In the genomic region with DNA sequence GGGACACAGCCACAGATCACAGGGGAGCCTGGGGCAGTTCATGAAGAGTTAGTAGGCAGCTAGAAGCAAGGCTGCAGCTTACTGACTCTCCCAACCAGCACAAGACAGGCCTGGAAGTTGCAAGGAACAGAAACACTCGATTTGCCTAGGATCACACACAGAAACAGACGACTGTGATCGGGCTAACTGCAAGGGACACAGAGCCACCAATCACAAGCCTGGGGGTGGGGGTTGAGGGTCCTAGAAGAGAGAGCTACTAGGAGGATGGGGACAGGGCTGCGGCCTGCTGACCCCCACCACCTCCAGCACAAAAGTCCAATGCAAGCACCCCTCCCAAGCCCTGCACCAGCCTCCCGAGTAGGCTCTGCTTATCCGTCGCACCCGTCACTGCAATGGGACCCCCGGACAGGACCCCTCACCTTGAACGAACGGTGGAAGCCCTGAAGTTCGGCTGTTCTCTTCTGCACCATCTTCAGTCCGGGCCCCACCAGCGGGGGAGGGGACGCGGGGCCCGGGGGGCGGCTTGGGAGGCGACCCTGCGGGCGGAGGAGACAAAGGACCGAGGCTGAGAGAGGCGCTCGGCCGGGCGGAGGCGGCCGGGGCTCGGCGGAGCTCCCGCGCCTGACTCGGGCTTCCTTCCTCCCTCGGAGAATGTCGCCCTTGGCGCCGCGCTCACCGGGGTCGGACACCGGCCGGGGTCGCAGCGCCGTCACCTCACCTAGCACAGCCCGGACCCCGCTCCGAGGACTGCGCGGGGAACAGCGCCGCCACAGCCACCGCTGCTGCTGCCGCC, we compare ENCODE assay signal across 8 mouse cellular contexts. TPM values are rescaled to one million over a fixed set of nuclear protein-coding genes. Genes with fewer than 3 reads are reported as not detected.
DNase-seq lines count a peak whose midpoint lies in the region; ATAC-seq and TF ChIP-seq lines count a peak whose summit lies in the region.

No protein-coding gene starts in this region.

- no peaks in the 10 kb centered on the region for H3K27me3 ChIP-seq in heart, embryonic 13.5 days (replicated peaks)
- H3K27me3 ChIP-seq in G1E (ENCODE audit: insufficient read depth, low read length): no peaks in the 10 kb centered on the region
- H3K27me3 ChIP-seq in midbrain, postnatal 0 days (ENCODE audit: insufficient read depth, low read length): no peaks in the 10 kb centered on the region

- TF ChIP-seq CTCF in G1E (IDR thresholded peaks at IDR 0.05; ENCODE audit: low read depth, low read length): no peak
- TF ChIP-seq CTCF in embryonic fibroblast, embryonic 13.5 days (IDR thresholded peaks at IDR 0.05; ENCODE audit: borderline replicate concordance, insufficient read depth, low read length): no peak
- TF ChIP-seq CTCF in midbrain, postnatal 0 days (IDR thresholded peaks at IDR 0.05): no peak

- no peak for TF ChIP-seq POLR2A in embryonic fibroblast, embryonic 13.5 days (IDR thresholded peaks at IDR 0.05; ENCODE audit: low read depth, low read length)

- no peak for DNase-seq in heart, postnatal 4 days
- DNase-seq in G1E (ENCODE audit: low spot score): no peak
- peak; percentile 33 for DNase-seq in kidney, postnatal 10 days
- no peak for DNase-seq in midbrain, postnatal 0 days (ENCODE audit: low spot score)
- DNase-seq in adrenal gland, postnatal 25 days: no peak

- no peaks in the 10 kb centered on the region for H3K9me3 ChIP-seq in heart, embryonic 13.5 days
- no peaks in the 10 kb centered on the region for H3K9me3 ChIP-seq in G1E (replicated peaks)
- H3K9me3 ChIP-seq in midbrain, postnatal 0 days (ENCODE audit: low read length): no peaks in the 10 kb centered on the region

- H3K4me2 ChIP-seq in heart, embryonic 13.5 days: peak overlapping the region; percentile 97
- H3K4me2 ChIP-seq in midbrain, postnatal 0 days (ENCODE audit: low read depth, low read length, poor library complexity, severe bottlenecking): peak overlapping the region; percentile 88

- ATAC-seq in heart, embryonic 13.5 days (ENCODE audit: extremely low read depth, insufficient number of reproducible peaks, low FRiP score, low TSS enrichment): no peak; the same call in 1 of the 2 replicates
- no peak for ATAC-seq in G1E (ENCODE audit: extremely low read depth, insufficient number of reproducible peaks, low FRiP score, poor library complexity, severe bottlenecking)
- peak; percentile 15 for ATAC-seq in midbrain, postnatal 0 days (ENCODE audit: low FRiP score)
- ATAC-seq in erythroid progenitor cell, adult 5-6 weeks (replicated peaks; ENCODE audit: low FRiP score, poor library complexity, severe bottlenecking): no peak

- peaks cover 33% of the 10 kb centered on the region for H3K36me3 ChIP-seq in heart, embryonic 13.5 days
- peaks cover 47% of the 10 kb centered on the region for H3K36me3 ChIP-seq in G1E (replicated peaks)
- H3K36me3 ChIP-seq in midbrain, postnatal 0 days (ENCODE audit: insufficient read depth, low read length): peaks cover 19% of the 10 kb centered on the region

- H3K27ac ChIP-seq in heart, embryonic 13.5 days (replicated peaks): peak overlapping the region; percentile 100
- H3K27ac ChIP-seq in embryonic fibroblast, embryonic 13.5 days (ENCODE audit: insufficient read depth, low read length): peak overlapping the region; percentile 35; the same call in 1 of the 2 replicates
- peak overlapping the region; percentile 88 for H3K27ac ChIP-seq in midbrain, postnatal 0 days (ENCODE audit: low read depth, low read length)

- peaks cover 81% of the 10 kb centered on the region for H3K4me1 ChIP-seq in heart, embryonic 13.5 days
- H3K4me1 ChIP-seq in G1E (ENCODE audit: insufficient read depth, low read depth, low read length): peaks cover 89% of the 10 kb centered on the region
- H3K4me1 ChIP-seq in embryonic fibroblast, embryonic 13.5 days (ENCODE audit: control insufficient read depth, insufficient read depth, low read length): peaks cover 6% of the 10 kb centered on the region
- H3K4me1 ChIP-seq in midbrain, postnatal 0 days (ENCODE audit: insufficient read depth, low read length): peaks cover 22% of the 10 kb centered on the region

- H3K4me3 ChIP-seq in heart, embryonic 13.5 days: peak overlapping the region; percentile 100
- peak overlapping the region; percentile 87 for H3K4me3 ChIP-seq in G1E (ENCODE audit: low read depth, low read length)
- peak overlapping the region; percentile 83 for H3K4me3 ChIP-seq in embryonic fibroblast, embryonic 13.5 days (ENCODE audit: insufficient read depth, low read length)
- H3K4me3 ChIP-seq in midbrain, postnatal 0 days (ENCODE audit: low read depth, low read length): peak overlapping the region; percentile 96

- peak overlapping the region; percentile 100 for H3K9ac ChIP-seq in heart, embryonic 13.5 days
- peak overlapping the region; percentile 98 for H3K9ac ChIP-seq in midbrain, postnatal 0 days (replicated peaks; ENCODE audit: low read length, poor library complexity, severe bottlenecking)

- WGBS in heart, embryonic 13.5 days: 0% methylated on average over 36 of the region's 54 CpGs
- under 1% methylated on average over 37 of the region's 54 CpGs for WGBS in midbrain, postnatal 0 days

RNA-seq across cellular contexts. Expression of gene Mknk2, which starts 2.3 kb away (rescaled TPM):
- 78.2 and 78.7 TPM in 2 replicates for polyA plus RNA-seq in heart, embryonic 13.5 days (2015; fragmentation: Nextera tagmentation; extraction: Ambion mirVana)
- 100 to 1,000 TPM; 105 TPM for total RNA-seq in heart, postnatal 4 days (2021)
- total RNA-seq in G1E (2014; fragmentation: Nextera tagmentation) (127 and 140 TPM in 2 replicates), G1E (2017) (70.4 and 72.2 TPM in 2 replicates)
- 455 and 521 TPM in 2 replicates for polyA plus RNA-seq in G1E (2012)
- polyA plus RNA-seq in embryonic fibroblast, embryonic 13.5 days (2011; ENCODE audit: insufficient read length, low read depth, missing spikeins): 32.8 and 39.8 TPM in 2 replicates
- 74.6 and 74.7 TPM in 2 replicates for total RNA-seq in midbrain, postnatal 0 days (2014; rRNA removed)
- polyA plus RNA-seq in midbrain, postnatal 0 days (2015; fragmentation: Nextera tagmentation; extraction: Ambion mirVana): 35.3 and 36.0 TPM in 2 replicates
- 78.2 and 83.0 TPM in 2 replicates for total RNA-seq in erythroid progenitor cell, adult 5-6 weeks (2015; ENCODE audit: low replicate concordance)
- 49.4 and 67.6 TPM in 2 replicates for total RNA-seq in erythroid progenitor cell, adult 5-6 weeks (2017; ENCODE audit: low replicate concordance)
- 155 and 164 TPM in 2 replicates for total RNA-seq in adrenal gland, postnatal 25 days (2021)

RNA-seq across cellular contexts. Expression of gene Btbd2, which starts 18.7 kb away (rescaled TPM):
- 50.9 and 53.7 TPM in 2 replicates for polyA plus RNA-seq in heart, embryonic 13.5 days (2015; fragmentation: Nextera tagmentation; extraction: Ambion mirVana)
- 10 to 100 TPM; 42.2 to 42.4 TPM for total RNA-seq in heart, postnatal 4 days (2021)
- total RNA-seq in G1E (2014; fragmentation: Nextera tagmentation) (11.1 and 19.7 TPM in 2 replicates), G1E (2017) (17.9 and 19.2 TPM in 2 replicates)
- 96.3 and 102 TPM in 2 replicates for polyA plus RNA-seq in G1E (2012)
- 21.2 and 22.1 TPM in 2 replicates for polyA plus RNA-seq in embryonic fibroblast, embryonic 13.5 days (2011; ENCODE audit: insufficient read length, low read depth, missing spikeins)
- 168 and 215 TPM in 2 replicates for total RNA-seq in midbrain, postnatal 0 days (2014; rRNA removed)
- 71.6 and 80.4 TPM in 2 replicates for polyA plus RNA-seq in midbrain, postnatal 0 days (2015; fragmentation: Nextera tagmentation; extraction: Ambion mirVana)
- 2.9 and 3.8 TPM in 2 replicates for total RNA-seq in erythroid progenitor cell, adult 5-6 weeks (2015; ENCODE audit: low replicate concordance)
- total RNA-seq in erythroid progenitor cell, adult 5-6 weeks (2017; ENCODE audit: low replicate concordance): 9.2 and 25.3 TPM in 2 replicates
- 68.4 and 79.2 TPM in 2 replicates for total RNA-seq in adrenal gland, postnatal 25 days (2021)

RNA-seq across cellular contexts. Expression of gene Mob3a, which starts 26.2 kb away (rescaled TPM):
- 26.0 and 27.2 TPM in 2 replicates for polyA plus RNA-seq in heart, embryonic 13.5 days (2015; fragmentation: Nextera tagmentation; extraction: Ambion mirVana)
- total RNA-seq in heart, postnatal 4 days (2021): 10 to 100 TPM; 12.5 to 13.0 TPM
- 44.4 and 52.8 TPM in 2 replicates for total RNA-seq in G1E (2014; fragmentation: Nextera tagmentation)
- total RNA-seq in G1E (2017): 53.8 and 61.8 TPM in 2 replicates
- 45.8 and 54.2 TPM in 2 replicates for polyA plus RNA-seq in G1E (2012)
- polyA plus RNA-seq in embryonic fibroblast, embryonic 13.5 days (2011; ENCODE audit: insufficient read length, low read depth, missing spikeins): 40.9 and 56.0 TPM in 2 replicates
- 66.6 and 75.1 TPM in 2 replicates for total RNA-seq in midbrain, postnatal 0 days (2014; rRNA removed)
- polyA plus RNA-seq in midbrain, postnatal 0 days (2015; fragmentation: Nextera tagmentation; extraction: Ambion mirVana): 44.9 and 48.5 TPM in 2 replicates
- total RNA-seq in erythroid progenitor cell, adult 5-6 weeks (2015; ENCODE audit: low replicate concordance): 19.5 and 32.3 TPM in 2 replicates
- total RNA-seq in erythroid progenitor cell, adult 5-6 weeks (2017; ENCODE audit: low replicate concordance): 9.0 and 25.7 TPM in 2 replicates
- 15.2 and 18.8 TPM in 2 replicates for total RNA-seq in adrenal gland, postnatal 25 days (2021)

RNA-seq across cellular contexts. Expression of gene Izumo4, which starts 26.4 kb away (rescaled TPM):
- polyA plus RNA-seq in heart, embryonic 13.5 days (2015; fragmentation: Nextera tagmentation; extraction: Ambion mirVana): 12.7 and 13.5 TPM in 2 replicates
- 1 to 10 TPM; 3.2 to 4.6 TPM for total RNA-seq in heart, postnatal 4 days (2021)
- 2.3 and 7.4 TPM in 2 replicates for total RNA-seq in G1E (2014; fragmentation: Nextera tagmentation)
- total RNA-seq in G1E (2017): 5.9 and 10.3 TPM in 2 replicates
- 7.5 and 8.2 TPM in 2 replicates for polyA plus RNA-seq in G1E (2012)
- polyA plus RNA-seq in embryonic fibroblast, embryonic 13.5 days (2011; ENCODE audit: insufficient read length, low read depth, missing spikeins): 24.6 and 38.5 TPM in 2 replicates
- total RNA-seq in midbrain, postnatal 0 days (2014; rRNA removed): 26.3 and 48.0 TPM in 2 replicates
- polyA plus RNA-seq in midbrain, postnatal 0 days (2015; fragmentation: Nextera tagmentation; extraction: Ambion mirVana): 44.0 and 47.4 TPM in 2 replicates
- 21.4 and 36.4 TPM in 2 replicates for total RNA-seq in erythroid progenitor cell, adult 5-6 weeks (2015; ENCODE audit: low replicate concordance)
- total RNA-seq in erythroid progenitor cell, adult 5-6 weeks (2017; ENCODE audit: low replicate concordance): 3.3 and 3.8 TPM in 2 replicates
- total RNA-seq in adrenal gland, postnatal 25 days (2021): 21.6 and 37.1 TPM in 2 replicates

RNA-seq across cellular contexts. Expression of gene Csnk1g2, which starts 53.0 kb away (rescaled TPM):
- polyA plus RNA-seq in heart, embryonic 13.5 days (2015; fragmentation: Nextera tagmentation; extraction: Ambion mirVana): 87.5 and 89.0 TPM in 2 replicates
- 100 to 1,000 TPM; 142 to 162 TPM for total RNA-seq in heart, postnatal 4 days (2021)
- total RNA-seq in G1E (2014; fragmentation: Nextera tagmentation): 91.3 and 110 TPM in 2 replicates
- total RNA-seq in G1E (2017): 189 and 193 TPM in 2 replicates
- polyA plus RNA-seq in G1E (2012): 470 and 513 TPM in 2 replicates
- 92.4 and 105 TPM in 2 replicates for polyA plus RNA-seq in embryonic fibroblast, embryonic 13.5 days (2011; ENCODE audit: insufficient read length, low read depth, missing spikeins)
- 124 and 146 TPM in 2 replicates for total RNA-seq in midbrain, postnatal 0 days (2014; rRNA removed)
- polyA plus RNA-seq in midbrain, postnatal 0 days (2015; fragmentation: Nextera tagmentation; extraction: Ambion mirVana): 90.5 and 93.3 TPM in 2 replicates
- total RNA-seq in erythroid progenitor cell, adult 5-6 weeks (2015; ENCODE audit: low replicate concordance): 31.4 and 58.0 TPM in 2 replicates
- 50.1 and 62.4 TPM in 2 replicates for total RNA-seq in erythroid progenitor cell, adult 5-6 weeks (2017; ENCODE audit: low replicate concordance)
- 127 and 157 TPM in 2 replicates for total RNA-seq in adrenal gland, postnatal 25 days (2021)

Comparison
In these comparisons a context has a peak if more than half of its experiments do, and no peak if none do; other contexts are left out.
1. H3K27ac ChIP-seq: peak in every context shown above with its lines; median percentile 100 in heart, embryonic 13.5 days; 88 in midbrain, postnatal 0 days; 35 in embryonic fibroblast, embryonic 13.5 days.